Mouse (Mus musculus) neural tube, postnatal 0 days (tissue): ENCODE measurements around the gene Ssmem1. TPM values are rescaled to one million over a fixed set of nuclear protein-coding genes. Genes with fewer than 3 reads are reported as not detected.

Experiments used
- polyA plus RNA-seq: library from polyadenylated mRNA; unstranded; fragments of >200 nt; fragmentation: Nextera tagmentation; extraction: Ambion mirVana; gene quantifications from 2 replicates; pipeline ENCODE4 v1.2.1, GENCODE M21; 2015

The Ssmem1 gene
- polyA plus RNA-seq, result 0.28 TPM in 1 of 2 replicates, not detected in the other

GRCm38 (mm10) chr6:30509265-30510239 lies at the start of gene Ssmem1, which contains the start of gene Tmem209:
Gene Ssmem1 (plus strand): TSS chr6:30509849.
Gene Tmem209 (minus strand): TSS chr6:30509783.

DNA sequence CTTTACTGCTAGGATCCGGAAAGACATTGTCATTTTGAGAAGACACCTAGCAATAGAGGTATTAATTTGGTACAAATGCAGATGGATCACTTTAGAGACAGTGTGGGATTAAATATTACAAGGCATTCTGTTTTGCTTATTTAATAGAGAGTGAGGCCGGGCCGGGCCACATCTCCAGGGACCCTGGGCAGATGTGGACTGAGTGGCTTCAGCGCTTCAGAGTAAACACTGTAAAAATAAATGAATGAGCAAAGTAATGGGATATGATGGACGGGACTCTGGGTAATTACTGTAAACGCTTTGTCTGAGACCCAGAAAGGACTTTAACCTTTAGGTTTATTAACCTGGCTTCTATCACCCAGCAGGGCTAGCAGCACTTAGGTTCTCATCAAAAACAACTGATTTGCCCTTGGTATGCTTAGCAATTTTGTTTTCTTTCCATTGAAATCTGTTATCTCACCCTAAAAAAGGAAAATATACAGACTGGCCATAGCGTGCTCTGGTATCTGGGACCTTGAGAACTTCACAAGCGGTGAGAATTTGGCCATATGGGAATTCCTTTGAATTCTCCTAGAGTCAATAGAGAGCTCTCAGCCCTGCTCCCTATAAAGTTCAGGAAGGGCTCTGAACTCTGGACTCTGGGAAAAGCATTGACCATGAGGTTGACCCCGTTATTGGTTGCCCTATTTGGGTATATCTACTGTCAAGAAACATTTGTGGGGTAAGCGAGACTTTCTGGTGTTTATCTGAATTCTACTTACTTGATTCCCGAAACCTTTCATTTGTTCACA lies 31.6 kb downstream of the Ssmem1 start, which contains the start of gene Cpa2:
Gene Cpa2 (plus strand): TSS at position 574 of the 791 bp plus-strand sequence.

GRCm38 (mm10) chr6:30568069-30568468 lies 58.4 kb downstream of the Ssmem1 start, which contains the start of gene Cpa4:
Gene Cpa4 (plus strand): TSS chr6:30568369.

Other genes starting within 250 kb of the Ssmem1 start
- gene Ube2h, start 205.3 kb upstream of the Ssmem1 start, polyA plus RNA-seq, result 43.2 TPM in 2 replicates
- gene Zc3hc1, start 118.8 kb upstream of the Ssmem1 start, polyA plus RNA-seq, result 47.6 and 48.0 TPM in 2 replicates
- 22.4 and 25.4 TPM in 2 replicates for gene Klhdc10, start 108.0 kb upstream of the Ssmem1 start, polyA plus RNA-seq
- gene Tmem209, start 66 bp upstream of the Ssmem1 start, polyA plus RNA-seq, result 15.8 and 17.2 TPM in 2 replicates
- 14.9 and 18.2 TPM in 2 replicates for gene Cpa2, start 31.7 kb downstream of the Ssmem1 start, polyA plus RNA-seq
- gene Cpa4, start 58.5 kb downstream of the Ssmem1 start, polyA plus RNA-seq, result 0.34 and 0.42 TPM in 2 replicates
- gene Cpa5, start 101.2 kb downstream of the Ssmem1 start, polyA plus RNA-seq, result not detected in 2 replicates
- gene Cpa1, start 129.4 kb downstream of the Ssmem1 start, polyA plus RNA-seq, result 0.43 and 0.46 TPM in 2 replicates
- gene Cep41, start 183.9 kb downstream of the Ssmem1 start, polyA plus RNA-seq, result 5.1 and 6.9 TPM in 2 replicates
- 192 and 248 TPM in 2 replicates for gene Mest, start 213.7 kb downstream of the Ssmem1 start, polyA plus RNA-seq